Mouse (Mus musculus) c-Kit-positive CD71-positive TER-119-positive erythroid progenitor cells, embryonic 14.5 days (primary cell): ENCODE data around the gene Susd6.

Experiments used
- DNase-seq: peaks from one replicate; pipeline ENCODE4 v3.0.0-alpha.2; 2013; ENCODE audit warnings: low spot score

Susd6 gene

DNA sequence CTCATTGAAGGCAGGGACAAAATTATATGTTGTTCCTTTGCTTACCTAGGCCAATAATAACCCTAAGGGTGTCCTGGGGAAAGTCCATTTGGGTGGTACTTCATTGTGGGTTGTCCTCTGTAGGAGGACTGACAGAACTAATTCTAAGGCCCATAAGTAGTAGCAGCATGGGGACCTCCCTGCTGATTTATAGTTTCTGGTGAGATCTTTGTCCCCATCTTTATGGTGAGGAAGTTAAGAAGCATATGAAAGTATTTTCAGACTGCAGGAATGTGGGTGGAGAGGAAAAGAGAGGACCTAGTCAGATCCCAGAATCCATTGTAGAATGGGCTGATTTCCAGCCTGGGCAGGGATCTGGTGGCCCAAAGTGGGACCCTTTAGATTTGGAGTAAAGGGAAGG, 48.0 kb downstream of the Susd6 start:
- no peak for DNase-seq

DNA sequence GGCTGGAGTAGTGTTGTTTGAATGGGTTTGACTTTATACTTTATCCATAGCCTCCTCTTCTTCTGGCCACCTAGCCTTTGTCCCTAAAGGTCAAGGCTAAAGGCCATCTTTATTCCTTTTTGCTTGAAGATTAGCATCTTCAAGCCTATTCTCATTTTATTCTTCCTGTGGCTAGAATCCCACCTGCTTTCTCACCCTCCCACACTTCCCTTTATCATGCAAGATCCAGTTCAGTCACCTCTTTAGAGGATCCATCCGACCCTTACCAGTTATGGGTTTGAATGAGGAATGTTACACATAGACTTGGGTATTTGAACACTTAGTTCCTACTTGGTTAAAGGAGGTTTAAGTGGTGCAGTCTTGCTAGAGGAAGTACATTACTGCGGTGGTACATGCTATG, 48.5 kb downstream of the Susd6 start:
- DNase-seq = no peak

DNA sequence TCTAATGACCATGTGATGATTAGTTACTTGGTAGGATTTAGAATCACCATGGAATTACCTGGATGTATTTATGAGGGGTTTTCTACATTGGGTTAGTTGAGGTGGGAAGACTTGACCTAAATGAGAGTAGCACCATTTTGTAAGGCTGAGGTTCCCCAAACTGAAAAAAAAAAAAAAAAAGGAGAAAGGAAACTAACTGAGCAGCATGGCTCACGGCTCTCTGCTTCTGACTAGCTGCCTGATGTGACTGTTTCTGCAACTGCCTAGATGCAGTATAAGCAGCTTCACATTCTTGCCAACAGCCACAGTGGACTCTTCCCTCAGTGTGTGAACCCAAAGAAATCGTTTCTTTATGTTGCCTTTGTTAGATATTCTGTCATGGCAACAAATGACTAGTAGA, 49.3 kb downstream of the Susd6 start:
- no peak for DNase-seq

DNA sequence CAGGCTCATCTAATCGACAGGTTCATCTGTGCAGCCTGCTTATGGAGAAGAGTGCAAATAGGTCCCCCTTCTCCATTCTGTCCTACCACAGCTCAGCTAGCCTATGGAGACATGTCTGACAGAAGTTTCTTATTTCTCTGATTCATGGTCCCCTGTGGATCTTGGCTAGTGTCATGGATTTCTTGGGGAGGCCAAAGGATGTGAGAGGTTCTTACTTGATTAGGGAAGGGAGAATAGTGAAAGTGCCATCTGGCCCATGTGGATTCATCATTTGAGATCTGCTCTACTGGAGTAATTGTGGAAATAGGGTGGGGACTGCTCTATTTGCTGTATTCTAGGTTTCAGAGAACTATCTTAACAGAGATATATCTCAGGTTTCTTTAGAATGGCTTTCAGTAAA, 51.3 kb downstream of the Susd6 start:
- no peak for DNase-seq

DNA sequence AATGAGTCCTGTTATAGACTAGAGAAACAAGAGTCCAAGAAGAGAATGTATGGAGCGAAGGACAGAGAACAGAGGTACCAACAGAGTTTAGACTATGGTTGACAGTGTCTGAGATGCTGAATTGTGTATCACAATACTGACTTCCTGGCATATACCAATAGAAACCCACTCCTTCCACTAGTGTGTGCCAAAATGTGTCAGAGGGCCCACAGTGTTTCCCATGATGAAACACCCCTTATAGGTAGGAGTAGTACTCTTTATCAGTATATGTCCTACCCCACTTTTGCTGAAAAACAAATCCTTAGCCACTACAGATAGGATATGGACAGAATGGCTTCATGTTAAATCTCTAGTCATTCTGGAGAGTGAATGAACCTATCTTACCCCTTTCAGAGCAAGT, 52.3 kb downstream of the Susd6 start:
- no peak for DNase-seq

DNA sequence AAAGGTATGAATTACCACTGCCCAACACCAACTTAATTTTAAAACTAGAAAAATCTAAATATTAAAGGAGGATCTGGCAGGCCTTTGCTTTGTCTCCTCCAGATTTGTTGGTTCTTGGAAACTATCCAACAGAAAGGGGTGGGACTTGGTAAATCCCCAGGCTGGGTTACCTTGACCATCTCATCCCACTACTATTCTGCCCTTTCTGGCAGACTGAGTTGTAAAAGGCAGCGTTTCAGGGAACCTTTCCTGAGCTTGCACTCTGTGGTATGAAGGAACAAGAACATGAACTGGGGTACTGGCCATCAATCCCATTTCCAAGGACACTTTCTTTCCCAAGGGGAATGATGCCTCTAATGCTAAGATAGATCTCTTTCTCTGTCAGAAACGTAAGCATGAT, 52.9 kb downstream of the Susd6 start:
- no peak for DNase-seq

DNA sequence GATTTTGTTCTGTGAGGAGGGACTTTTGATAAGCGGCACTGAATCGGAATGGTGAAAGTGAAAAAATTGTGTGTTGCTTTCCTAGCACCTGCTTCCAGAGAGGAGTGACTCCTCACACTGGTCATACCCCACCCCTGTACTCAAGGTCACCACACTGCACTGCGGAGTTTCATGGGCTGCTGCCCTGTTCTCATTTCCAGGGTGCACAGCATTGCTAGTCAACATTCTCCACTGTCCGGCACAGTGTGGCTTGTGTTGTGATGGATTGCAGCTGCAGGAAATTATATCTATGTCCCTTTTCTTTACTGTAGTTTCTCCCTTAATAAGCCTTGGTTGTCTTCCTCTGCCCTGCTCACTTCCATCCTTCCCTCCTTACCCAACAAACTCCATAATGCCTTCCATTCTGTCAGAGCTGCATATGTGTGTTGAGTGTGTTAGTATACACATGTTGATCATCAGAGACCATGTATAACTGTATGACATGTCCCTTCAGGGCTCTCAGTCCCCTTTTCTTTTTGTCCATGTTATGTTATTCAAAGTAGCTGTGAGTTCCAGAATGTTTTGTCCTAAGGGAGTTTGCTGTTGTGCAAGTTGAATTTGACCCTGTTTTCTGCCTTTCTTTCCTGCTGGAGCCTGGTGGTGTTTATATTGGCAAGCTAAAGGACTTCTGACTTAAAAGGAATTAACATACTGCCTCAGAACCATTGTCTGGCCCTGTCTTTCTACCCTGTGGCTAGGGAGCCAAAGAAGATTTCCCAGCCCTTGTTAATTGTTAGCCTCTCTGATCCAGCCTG, 53.5 kb downstream of the Susd6 start:
- DNase-seq = no peak

- no peak for DNase-seq
These were observed 55.6 kb downstream of the Susd6 start for GRCm38 (mm10) chr12:80845901-80846300.

DNA sequence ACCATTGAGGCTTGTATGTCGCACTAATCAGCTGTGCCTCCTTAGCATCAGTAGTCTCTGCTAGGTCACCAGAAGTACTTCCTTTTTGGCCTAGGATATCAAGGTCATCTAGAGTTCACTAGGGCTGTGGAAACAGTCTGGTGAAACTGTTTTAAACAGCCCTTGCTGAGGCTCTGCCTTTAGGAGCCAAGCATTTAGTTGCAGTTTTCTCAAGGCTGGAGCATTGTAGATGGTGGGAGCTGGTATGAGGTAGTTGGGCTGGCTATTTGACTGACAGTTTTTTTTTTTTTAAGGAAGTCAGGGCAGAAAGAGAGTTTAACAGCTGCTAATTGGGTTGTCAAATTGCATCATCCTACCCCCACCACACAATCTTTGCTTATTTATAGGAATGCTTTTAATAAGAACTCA, 56.6 kb downstream of the Susd6 start:
- no peak for DNase-seq

DNA sequence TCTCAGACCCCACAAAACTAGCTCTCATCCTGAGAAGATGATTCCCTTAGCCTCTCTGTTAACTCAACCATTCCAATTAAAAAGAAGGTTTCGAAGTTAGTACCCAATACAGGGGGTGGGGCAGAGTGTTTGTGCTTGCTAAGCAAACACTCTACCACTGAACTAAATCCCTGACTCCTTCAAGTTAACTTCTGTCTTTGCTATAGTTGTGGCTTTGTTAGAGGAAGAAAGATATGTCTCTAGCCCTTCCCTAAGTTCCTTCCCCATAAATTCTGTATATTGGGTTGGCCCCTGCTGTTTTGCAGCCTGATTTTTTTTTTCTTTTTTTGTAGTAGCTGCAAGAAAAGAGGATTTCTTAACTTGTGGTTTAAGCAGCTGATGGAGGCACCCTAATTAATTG, 61.7 kb downstream of the Susd6 start:
- no peak for DNase-seq

DNA sequence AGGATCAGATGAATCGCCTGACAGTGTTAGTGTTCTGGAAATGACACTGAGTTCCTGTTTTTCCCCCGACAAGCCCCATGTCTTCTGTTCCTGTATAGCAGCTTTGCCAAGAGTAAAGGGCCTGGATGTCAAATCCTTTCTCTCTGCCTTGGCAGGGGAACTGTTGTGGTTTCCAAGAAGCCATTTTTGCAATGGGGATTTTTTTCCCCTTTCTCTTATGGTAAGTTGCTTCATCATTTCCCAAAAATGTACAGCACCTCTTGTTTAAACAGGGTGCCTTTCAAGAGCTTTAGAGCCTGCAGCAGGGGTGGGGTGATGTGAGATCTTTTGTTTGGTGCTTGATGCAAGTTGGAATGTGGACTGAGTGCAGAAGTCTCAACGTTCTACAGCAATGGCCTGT, 63.4 kb downstream of the Susd6 start:
- DNase-seq = no peak

GRCm38 (mm10) chr12:80854671-80855070, 64.4 kb downstream of the Susd6 start:
- no peak for DNase-seq

DNA sequence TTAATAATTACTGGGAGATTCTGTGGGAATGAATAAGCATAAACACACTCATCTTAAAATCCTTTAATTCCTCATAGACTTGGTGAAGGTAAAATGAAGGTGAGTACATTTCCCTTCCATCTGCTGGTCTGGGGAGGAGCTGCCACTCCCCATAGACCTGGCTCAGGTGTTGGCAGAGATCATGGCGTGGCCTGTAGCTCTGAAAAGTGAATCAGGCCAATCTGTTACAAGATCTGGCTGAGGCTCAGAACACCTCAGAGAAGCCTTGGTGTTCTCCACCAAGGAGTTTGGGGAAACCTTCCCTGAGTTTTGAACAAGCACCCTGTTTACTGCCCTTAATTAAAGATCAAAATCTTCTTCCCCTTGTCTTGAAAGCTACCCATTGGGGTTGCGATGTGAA, 64.8 kb downstream of the Susd6 start:
- DNase-seq = no peak

DNA sequence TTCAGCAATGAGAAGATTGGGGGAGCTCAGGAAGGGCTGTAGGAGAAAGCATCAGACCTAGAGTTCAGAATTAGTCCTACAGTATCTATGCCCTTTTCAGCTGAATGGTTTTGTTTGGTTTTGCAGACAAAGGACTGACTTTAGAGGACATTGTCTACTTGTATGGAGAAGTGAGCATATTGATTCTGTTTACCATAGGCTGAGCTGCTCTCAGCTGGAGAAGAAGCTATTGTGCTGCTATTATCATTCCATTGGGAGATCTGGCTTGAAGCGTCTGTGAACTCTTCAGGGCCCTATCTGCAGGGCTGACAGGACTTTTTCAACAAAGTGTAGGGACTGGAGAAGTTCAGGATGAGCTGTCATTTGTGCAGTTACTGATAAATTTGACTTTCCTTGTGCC, 65.3 kb downstream of the Susd6 start:
- DNase-seq = no peak

DNA sequence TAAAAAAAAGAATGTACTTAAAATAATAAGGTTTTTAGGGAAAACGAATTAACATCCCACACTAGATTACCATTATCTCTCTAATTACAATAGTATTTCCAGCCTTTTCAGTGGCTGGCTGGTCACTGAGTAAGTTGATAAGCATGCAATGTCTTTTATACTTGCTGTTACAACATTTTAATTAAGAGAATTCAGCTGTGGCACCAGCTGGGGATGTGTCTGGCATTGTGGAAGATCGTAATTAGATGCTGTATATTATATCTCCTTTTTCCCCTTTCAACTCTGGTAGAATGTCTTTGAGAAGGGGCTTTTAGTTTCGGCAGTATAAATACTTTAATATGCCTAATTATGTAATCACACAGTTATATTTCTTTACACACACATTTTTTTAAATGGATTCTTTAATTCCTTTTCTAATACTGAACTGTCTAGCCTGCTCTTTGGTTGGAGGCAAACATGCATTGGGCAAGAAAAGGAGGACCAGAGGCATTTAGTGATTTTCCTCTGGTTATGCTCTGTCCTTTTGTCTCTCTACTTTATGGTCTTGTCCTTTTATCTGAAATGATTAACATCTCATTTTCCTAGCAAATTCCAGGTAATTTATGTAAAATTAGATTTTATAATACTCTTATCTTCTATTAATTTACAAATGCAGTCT, 67.5 kb downstream of the Susd6 start:
- no peak for DNase-seq

GRCm38 (mm10) chr12:80858307-80858706, 68.0 kb downstream of the Susd6 start:
- DNase-seq = no peak

- DNase-seq = no peak
These were observed 71.6 kb downstream of the Susd6 start for GRCm38 (mm10) chr12:80861916-80862315.

GRCm38 (mm10) chr12:80863370-80863769, 73.1 kb downstream of the Susd6 start:
- DNase-seq = no peak

GRCm38 (mm10) chr12:80865175-80865574, 74.9 kb downstream of the Susd6 start:
- no peak for DNase-seq

- DNase-seq = no peak
These were observed 75.7 kb downstream of the Susd6 start for GRCm38 (mm10) chr12:80866023-80866422.

GRCm38 (mm10) chr12:80867083-80867482, 76.8 kb downstream of the Susd6 start:
- no peak for DNase-seq

- DNase-seq = no peak
These were observed 78.1 kb downstream of the Susd6 start for GRCm38 (mm10) chr12:80868401-80868800.

- no peak for DNase-seq
These were observed 87.1 kb downstream of the Susd6 start for GRCm38 (mm10) chr12:80877215-80878092.
